Mouse (Mus musculus) left cerebral cortex, adult 18-20 months (tissue): ENCODE results near the gene Coro1c. TPM values are rescaled to one million over a fixed set of nuclear protein-coding genes. Genes with fewer than 3 reads are reported as not detected.

ENCODE experiments used
- DNase-seq, 2 experiments: peaks; one replicate each; pipeline ENCODE4 v3.0.0; 2021 to 2022; ENCODE audit warnings: low spot score in 2 of 2, mixed read lengths in 1 of 2
- long read RNA-seq, 2 experiments: library from polyadenylated mRNA; stranded (forward); transcript quantifications; one replicate each; pipeline ENCODE4 v2.0.0; 2021
- total RNA-seq, 2 experiments: library from RNA; stranded (reverse); gene quantifications; 2 replicates each; pipeline ENCODE4 v1.2.3; 2021

The Coro1c gene
- 10 to 100 TPM; 86.7 to 88.5 TPM for total RNA-seq
- long read RNA-seq, experiment 1, transcript Coro1c-201 (11 exons, 3,491 nt): major isoform, 55 of 73 reads
- long read RNA-seq, experiment 1, partial matches to known transcripts: 11 of 73 reads
- long read RNA-seq, experiment 1, other reads (novel, unspliced or antisense): 7 of 73 reads
- long read RNA-seq, experiment 2, transcript Coro1c-201 (11 exons, 3,491 nt): major isoform, 24 of 37 reads
- long read RNA-seq, experiment 2, partial matches to known transcripts: 4 of 37 reads
- long read RNA-seq, experiment 2, other reads (novel, unspliced or antisense): 9 of 37 reads

DNA sequence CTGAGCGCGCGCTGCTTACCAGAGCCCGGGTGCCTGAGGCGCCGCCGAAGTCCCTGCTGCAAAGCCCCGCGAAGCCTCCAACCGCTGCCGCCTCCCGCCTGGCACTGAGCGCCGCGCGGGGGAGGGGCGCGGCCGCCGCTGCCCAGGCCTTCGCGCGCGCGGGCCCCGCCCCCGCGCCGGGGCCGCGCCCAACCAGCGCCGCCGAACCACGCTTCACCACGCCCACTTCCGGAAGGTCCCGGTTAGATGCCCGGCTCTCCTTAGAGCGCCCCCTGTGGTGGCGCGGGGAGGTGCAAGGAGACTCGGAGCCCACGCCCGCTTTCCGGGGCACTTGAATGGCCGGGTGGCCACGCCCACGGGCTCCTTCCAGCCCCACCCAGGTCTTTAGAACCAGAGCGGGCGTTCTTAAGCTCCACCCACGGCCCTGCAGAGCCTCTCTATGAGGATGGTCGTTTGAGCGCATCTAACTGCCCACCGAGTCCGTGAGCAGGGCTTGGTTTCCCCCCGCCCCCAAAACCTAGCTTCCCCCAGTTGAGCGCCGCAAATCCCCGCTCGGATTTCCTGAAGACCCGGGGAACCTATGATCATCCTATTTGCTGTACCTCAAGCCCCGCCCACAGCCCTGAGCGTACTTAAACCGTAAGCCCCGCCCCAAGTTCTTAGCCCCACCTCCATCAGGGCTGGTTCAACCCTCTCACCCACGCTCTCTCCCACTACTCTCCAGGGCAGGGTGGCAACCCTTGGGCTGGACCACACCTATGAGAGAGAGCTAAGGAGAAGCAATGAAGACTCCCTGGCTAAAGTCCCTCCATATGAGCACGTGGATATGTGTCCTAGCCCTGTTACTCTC is at the start of gene Coro1c:
TSS of gene Coro1c (minus strand) at position 167 of the 850 bp plus-strand sequence.
- DNase-seq: peak; percentile 98 to 99

DNA sequence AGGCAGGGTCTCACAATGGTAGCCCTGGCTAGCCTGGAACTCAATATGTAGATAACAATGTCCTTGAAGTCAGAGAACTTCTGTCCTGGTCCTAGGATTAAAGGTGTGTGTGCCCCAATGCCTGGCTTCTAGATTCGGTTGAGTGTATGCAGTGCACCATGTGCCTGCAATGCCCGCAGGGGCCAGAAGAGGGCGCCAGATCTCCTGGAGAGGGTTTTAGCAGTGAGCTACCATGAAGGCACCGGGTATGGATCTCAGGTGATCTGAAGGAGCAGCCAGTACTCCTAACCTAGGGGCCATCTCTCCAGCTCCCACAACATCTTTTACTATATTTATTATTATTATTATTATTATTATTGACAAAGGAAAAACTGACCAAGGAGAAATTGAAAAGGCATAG is 48.0 kb upstream of the Coro1c start:
- peak; percentile 64 to 84 for DNase-seq

DNA sequence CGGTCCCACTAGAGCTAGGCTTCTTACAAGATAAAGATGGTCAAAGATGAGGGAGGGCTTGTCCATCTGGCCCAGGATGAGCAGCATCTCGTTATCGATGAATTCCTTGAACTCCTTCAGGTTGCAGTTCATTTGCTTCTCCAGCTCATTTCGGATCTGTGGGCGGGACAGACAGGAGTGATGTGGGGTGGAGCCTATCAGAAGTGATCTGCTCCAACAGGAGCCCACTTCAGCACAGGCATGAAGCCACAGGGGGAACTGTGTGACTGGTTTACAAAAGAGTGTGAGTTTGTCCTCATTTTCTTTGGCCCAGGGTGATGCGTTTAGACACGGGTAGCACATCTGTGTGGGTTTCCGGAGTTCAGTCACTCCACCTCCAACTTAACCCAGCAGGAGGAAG is 47.1 kb upstream of the Coro1c start:
- no peak for DNase-seq

DNA sequence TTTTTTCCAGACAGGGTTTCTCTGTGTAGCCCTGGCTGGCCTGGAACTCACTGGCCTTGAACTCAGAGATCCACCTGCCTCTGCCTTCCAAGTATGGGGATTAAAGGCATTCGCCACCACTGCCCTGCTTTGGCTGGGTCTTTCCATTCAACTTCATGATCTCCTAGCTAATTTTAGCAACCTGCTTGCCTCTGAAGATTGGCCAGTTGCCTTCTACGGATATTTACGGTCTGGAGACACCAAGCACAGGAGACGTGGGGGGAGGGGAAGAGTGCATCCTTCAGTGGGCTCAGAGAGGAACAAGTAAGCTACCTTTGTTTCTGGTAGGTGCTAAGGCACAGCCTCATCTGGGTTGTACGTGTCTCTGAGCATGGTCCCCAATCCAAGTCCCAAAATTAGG is 46.7 kb upstream of the Coro1c start:
- DNase-seq: no peak

DNA sequence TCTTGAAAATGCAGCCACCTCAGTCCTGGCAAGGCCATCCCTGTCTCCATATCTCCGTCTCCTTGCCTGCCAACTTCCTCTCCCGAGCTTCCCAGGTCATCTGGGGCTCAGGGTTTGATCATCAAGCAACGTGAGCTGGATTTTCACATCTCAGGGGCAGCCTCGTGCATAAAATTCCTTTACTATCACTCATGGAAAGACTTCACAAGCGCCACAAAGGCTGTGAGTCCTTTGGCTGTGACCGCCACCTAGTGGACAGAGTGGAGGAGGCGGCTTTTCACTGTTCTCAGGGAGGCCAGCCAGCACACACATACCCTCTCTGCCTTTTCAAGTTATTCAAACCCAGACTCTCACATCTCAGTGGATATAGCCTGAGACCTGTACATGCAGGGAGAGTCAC is 45.9 kb upstream of the Coro1c start:
- DNase-seq: peak; percentile 83 to 90

DNA sequence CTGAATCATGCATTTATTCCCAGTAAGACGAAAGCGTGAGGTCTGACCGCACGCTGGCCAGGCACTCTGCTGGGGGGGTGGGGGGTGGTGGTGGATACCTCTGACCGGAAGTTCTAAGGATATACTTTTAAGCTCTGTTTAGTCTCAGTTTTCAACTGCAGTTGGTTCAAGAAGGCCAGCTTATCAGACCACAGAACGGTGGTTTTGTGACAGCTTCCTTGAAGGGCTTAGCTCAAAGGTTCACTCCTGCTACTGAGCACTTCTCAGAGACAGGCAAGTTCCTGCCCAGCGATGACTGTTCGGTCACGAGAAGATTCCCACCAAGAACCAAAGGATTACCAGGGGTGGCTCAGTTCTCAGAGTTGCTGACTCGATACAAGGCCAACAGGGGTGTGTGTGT is 44.0 kb upstream of the Coro1c start:
- no peak for DNase-seq

DNA sequence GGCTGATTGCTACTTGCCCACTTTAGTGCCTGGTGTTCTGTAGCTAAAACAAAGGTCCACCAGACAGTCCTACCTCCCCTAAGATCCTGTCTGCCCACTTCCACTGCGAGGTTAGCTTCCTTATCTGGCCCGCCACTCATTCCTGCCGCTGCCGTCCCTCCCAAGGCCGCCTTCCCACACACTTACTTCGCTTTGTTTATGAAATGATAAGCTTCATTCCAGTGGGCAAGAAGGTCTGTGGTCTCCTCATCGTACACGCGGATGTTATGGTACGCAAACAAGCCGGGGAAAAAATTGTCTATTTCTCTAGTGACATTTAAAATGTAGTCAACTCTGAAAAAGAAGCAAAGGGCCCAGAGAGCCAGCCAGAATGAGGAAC is 43.1 kb upstream of the Coro1c start:
- no peak for DNase-seq

DNA sequence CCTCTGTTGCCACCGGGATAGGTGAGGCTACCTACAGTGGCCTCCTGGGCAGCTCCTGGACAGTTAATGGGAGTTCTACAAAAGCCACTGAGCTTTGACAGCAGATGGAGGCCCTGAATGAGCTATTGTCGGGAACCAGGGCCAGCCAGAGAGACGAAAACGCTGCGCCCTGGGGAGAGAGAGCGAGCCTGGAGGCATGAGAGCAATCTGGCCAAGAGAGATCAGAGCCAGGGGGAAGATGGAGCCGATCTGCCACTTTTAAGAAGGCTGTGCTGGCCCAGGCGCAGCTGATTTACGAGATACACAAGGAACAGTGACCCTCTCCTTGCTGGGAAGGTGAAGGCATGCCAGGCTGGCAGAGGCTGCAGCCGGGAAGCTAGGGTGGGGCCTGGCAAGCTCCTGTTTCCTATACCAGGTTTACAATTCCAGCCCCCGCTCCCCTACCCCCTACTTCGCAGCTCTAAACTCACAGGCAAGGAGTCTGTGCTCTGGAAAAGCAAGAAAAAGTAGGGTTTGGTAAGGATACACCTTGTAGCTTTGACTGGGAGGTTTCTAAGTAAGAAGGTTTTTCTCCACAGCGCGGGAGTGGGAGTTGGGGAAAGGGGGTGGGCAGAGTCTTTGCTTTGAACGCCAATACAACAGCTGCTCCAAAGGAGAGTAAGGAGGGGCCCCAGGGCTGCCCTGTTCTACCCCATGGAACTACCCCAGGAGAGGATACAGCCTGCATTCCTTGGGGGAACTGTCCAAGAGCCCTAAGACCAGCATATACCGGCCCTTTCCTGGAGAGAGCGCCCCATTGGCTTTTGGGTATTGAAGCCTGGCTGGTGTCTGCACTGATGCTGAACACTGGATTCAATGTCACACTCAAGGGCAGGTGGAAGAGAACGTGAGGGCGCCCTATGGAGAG is 42.5 kb upstream of the Coro1c start:
- DNase-seq: no peak

DNA sequence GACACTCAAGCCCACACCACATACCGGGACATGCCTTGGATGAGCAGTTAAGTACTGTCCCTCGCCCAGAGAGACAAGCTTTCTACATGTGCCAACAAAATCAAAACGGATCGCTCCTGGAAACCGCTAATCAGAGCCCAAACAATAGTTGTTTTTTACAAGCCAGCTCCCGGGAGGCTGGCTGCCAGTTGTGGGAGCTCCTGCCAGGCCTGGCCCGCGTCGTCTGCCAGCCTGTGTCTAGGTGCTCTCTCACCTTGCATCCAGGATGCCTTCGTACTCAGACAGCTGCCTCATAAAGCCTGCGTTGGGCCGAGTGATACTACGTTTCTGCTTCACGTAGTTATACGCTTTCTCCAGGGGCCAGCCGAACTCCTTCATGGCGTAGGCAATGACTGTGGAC is 41.6 kb upstream of the Coro1c start:
- DNase-seq: no peak

DNA sequence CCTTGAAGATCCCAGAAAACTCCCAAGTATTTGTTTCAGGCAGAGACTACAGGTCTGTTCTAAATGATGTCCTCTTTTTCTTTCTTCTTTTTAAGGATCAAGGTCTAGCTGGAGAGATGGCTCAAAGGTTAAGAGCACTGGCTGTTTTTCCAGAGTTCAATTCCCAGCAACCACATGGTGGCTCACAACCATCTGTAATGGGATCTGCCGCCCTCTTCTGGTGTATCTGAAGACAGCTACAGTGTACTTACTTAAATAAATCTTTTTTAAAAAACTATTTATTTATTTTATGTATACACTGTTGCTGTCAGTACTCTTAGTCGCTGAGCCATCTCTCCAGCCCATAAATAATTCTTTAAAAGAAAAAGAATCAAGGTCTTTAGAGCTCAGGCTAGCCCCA is 38.7 kb upstream of the Coro1c start:
- DNase-seq: no peak

DNA sequence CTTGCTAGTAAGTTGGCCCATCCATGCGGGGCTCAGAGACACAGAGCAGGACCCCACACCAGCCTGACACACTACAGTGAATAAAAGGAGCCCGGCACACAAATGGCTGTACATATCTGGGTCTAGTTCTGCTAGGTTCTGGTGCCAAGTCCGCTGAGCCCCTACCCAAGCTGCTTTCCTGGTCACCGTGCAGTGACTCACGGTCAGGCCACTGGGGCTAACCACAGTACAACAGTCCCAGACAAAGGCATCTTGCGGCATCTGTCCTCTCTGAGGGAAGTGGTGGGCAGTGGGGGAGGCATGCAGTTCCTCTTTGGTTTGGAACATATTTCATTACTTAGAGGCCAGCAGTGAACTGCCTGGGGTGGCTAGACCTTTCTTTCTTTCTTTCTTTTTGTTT is 36.6 kb upstream of the Coro1c start:
- DNase-seq: no peak

DNA sequence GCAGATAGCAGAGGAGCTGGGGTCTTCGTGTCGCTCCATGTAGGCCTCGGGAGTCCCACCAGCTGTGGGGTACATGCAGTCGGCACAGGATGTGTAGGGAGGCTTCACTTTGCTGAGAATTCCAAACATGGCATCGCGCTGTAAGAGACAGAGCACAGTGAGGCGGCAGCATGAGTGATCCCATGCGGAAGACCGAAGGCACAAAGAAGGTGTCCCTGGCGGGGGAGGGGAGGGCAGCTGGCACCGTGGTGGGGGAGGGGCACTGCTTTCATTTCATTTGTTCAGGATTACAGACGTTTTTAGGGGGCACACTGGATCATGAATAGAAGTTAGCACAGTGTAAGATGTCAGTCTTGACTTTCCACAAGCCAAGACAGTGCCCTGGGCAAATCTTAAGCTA is 34.8 kb upstream of the Coro1c start:
- no peak for DNase-seq

DNA sequence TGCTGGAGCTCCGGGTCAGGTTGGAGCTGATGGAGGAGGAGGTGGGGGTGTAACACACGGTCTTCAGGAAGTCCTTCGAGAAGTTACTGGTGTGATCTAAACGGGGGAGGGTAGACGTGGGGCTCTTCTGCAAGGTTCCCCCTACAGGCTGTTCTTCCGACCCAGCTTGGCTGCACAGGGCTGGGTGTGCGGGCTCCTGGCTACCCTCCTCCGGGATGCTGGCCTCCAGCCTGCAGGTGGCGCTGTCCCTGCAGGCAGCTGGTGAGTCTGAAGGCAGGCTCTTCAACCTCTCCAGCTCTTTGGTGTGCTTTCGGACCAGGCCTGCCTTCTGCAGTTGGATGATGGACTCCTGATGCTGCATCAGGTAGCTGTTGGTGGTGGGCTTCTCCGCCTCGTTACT is 34.0 kb upstream of the Coro1c start:
- DNase-seq: no peak

DNA sequence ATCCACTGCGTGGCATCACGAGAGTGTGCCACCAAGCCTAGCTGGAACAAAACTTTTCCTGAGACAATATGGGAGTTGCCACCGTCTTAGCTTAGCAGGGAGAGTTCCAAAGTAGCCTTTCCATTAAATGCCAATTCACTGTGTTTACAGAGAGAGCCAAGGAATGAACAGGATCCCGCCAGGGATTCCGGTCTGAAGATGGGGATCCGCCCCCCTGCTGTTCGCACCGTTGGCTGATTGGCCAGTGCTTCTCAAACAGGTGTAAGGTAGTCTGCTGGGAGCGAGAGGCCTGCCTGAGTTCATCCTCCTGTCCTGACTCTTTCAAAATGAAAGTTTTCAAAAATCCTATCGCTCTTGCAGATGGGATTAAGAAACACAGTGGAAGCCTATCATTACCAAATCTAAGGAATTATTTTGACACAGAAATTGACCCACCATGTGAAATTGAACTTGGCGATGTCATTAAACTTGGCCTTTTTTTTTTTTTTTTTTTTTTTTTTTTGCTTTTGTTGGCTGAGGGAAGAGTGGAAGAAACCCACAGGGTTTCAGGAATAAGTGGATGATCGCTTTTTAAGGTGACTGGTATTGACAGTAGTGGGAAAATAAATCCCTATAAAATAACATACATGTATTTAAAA is 30.8 kb upstream of the Coro1c start:
- no peak for DNase-seq

DNA sequence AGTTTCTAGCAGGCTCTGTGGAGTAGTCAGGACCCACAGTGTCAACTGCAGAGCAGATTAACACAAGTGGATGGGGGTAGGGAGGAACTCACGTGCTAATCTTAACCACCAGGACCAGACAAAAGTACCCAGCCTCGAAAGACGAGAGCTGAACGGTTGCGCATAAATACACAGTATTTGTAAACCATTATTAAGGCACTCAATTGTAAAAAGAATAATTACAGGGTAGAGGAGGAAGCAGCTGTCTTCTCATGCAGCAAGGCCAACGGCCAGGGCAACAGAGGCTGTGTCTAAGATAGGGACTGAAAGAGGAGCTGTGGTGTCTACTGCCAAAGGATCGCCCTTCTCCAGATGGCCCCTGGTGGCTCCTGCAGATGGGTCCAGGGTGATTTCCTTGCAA is 29.1 kb upstream of the Coro1c start:
- DNase-seq: no peak

DNA sequence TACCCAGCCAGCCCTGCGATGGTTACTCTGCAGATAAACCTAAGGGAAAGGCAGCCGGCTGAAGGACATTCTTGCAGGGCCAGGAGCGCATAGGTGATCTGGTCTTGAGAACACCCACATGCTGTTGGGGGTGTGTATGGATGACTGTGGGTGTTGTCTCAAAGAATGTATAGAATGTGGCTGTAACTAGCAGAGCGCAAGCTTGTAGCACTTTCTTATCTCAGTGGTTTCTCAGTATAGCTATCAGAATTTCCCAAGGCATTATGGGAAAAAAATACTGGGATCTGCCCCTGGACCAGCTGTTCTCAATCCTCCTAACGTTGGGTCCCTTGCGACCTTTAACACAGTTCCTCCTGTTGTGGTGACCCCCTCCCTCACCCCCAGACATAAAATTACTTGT is 25.3 kb upstream of the Coro1c start:
- no peak for DNase-seq

DNA sequence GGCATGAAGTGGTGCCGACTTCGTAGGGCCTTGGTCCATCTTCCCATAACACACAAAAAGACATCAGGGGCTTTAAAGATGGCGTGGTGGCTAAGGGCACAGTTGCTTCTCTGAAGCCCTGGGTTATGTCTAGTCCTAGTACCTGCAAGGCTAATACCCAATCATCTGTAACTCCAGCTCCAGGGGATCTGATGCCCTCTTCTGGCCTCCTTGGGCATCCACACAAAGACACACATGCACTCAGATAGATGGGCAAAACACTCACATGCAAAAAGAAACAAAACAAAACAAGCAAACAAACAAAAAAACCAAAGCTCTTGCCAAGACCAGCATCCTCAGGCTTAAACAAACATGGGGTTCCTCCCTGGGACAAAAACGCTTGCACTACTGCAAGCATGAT is 24.9 kb upstream of the Coro1c start:
- DNase-seq: no peak

DNA sequence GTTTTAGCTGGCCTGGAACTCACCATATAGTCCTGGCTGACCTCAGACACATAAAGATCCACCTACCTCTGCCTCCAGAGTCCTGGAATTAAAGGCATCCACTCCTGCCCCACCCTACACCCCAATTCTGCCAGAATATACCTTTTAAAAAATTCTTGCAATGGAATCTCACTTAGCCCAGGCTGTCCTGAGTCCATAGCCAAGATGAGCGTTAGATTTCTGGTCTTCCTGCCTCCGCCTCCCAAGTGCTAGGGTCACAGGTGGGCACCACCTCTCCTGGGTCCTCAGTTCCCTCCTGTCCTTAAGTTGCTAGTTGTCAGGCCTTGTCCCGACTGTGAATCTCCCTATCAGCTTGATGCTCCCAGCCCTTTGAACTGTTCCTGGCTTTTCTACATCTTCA is 23.8 kb upstream of the Coro1c start:
- DNase-seq: no peak

DNA sequence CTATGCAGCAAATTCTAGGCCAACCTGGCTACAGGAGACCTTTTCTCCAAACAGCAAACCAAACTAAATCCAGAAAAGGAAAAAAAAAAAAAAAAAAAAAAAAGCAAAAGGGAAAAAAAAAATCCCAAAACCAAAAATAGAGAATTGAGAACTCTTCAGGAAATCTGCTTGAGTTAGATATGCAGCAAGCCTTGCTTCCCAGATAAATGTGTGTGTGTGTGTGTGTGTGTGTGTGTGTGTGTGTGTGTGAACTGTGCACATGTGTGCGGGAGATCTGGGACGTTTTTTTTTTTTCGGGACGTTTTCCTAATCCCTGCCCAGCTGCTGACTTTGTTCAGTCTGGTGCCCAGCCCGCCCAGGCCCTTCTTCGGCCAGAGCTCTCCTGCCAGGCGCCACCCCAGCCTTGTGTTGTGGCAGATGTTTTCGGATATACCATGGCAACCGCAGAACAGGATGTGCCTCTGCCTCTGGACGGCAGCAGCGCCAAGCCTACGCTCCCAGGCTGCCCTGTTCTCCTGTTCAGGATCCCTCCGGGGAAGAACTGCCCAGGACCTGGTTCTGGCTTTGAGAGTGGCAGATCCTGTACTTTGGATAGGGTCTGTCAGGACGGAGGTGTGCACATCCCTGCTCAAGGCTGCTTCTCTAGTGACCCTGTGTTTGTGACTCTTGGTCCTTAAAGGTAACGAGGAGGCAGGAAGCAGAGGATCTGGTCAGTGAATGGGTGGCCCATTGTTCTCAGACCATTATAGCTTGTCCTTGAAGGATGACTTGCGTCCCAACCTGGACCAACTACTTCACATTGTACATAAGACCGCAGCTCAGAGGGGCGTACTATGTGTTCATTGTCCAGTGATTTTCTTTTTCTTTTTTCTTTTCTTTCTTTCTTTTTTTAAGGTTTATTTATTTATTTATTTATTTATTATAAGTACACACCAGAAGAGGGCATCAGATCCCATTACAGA is 22.4 kb upstream of the Coro1c start:
- no peak for DNase-seq
